Mouse (Mus musculus) myocyte (in vitro differentiated cells): Measurements from ENCODE around the gene 0610030E20Rik.

ENCODE experiments used
- CEBPB ChIP-seq: IDR thresholded peaks from 2 replicates; pipeline ENCODE4 v1.6.1; 2011; ENCODE audit warnings: mild to moderate bottlenecking, moderate library complexity; ENCODE audit not compliant: poor library complexity, insufficient read depth, severe bottlenecking
- E2F4 ChIP-seq: IDR thresholded peaks from one replicate; pipeline ENCODE4 v1.6.1; 2011; ENCODE audit warnings: mild to moderate bottlenecking, control low read depth, moderate library complexity; ENCODE audit not compliant: insufficient read depth
- MAX ChIP-seq: IDR thresholded peaks from one replicate; pipeline ENCODE4 v1.6.1; 2011; ENCODE audit warnings: low read depth, mild to moderate bottlenecking, control low read depth
- MYOD1 ChIP-seq, 3 experiments: IDR thresholded peaks; one replicate each; pipeline ENCODE4 v1.6.1; 2011; ENCODE audit warnings: control low read depth in 2 of 3, low read depth in 2 of 3, mild to moderate bottlenecking in 2 of 3, moderate library complexity in 1 of 3; ENCODE audit not compliant: insufficient read length in 2 of 3, control insufficient read depth in 1 of 3
- MYOG ChIP-seq, 3 experiments: IDR thresholded peaks; one replicate each; pipeline ENCODE4 v1.6.1; 2011; ENCODE audit warnings: control low read depth in 2 of 3, low read depth in 2 of 3, mild to moderate bottlenecking in 2 of 3; ENCODE audit not compliant: insufficient read length in 2 of 3, control insufficient read depth in 1 of 3, insufficient read depth in 1 of 3
- POLR2A ChIP-seq: IDR thresholded peaks from one replicate; pipeline ENCODE4 v1.6.1; 2011; ENCODE audit warnings: low read depth, mild to moderate bottlenecking, control low read depth, moderate library complexity; ENCODE audit not compliant: insufficient read length
- POLR2AphosphoS2 ChIP-seq: IDR thresholded peaks from one replicate; pipeline ENCODE4 v1.6.1; 2011; ENCODE audit warnings: low read depth, control low read depth; ENCODE audit not compliant: insufficient read length
- REST ChIP-seq: IDR thresholded peaks from one replicate; pipeline ENCODE4 v1.6.1; 2011; ENCODE audit warnings: mild to moderate bottlenecking, control low read depth, moderate library complexity; ENCODE audit not compliant: insufficient read depth, insufficient read length
- SRF ChIP-seq: IDR thresholded peaks from one replicate; pipeline ENCODE4 v1.6.1; 2011; ENCODE audit warnings: low read depth; ENCODE audit not compliant: control insufficient read depth, insufficient read length
- TCF12 ChIP-seq: IDR thresholded peaks from one replicate; pipeline ENCODE4 v1.6.1; 2011; ENCODE audit warnings: mild to moderate bottlenecking, control low read depth; ENCODE audit not compliant: poor library complexity, insufficient read depth, severe bottlenecking
- TCF3 ChIP-seq: IDR thresholded peaks from one replicate; pipeline ENCODE4 v1.6.1; 2011; ENCODE audit warnings: low read depth, control low read depth; ENCODE audit not compliant: insufficient read length
- USF1 ChIP-seq: IDR thresholded peaks from one replicate; pipeline ENCODE4 v1.6.1; 2011; ENCODE audit warnings: low read depth, mild to moderate bottlenecking, control low read depth, moderate library complexity

GRCm38 (mm10) chr6:72345633-72346032 is 1.5 kb upstream of the 0610030E20Rik start:
- TF ChIP-seq REST (no peak), USF1 (no peak), MAX (no peak), POLR2A (no peak), MYOG (IDR thresholded peaks at IDR 0.05; ENCODE audit: control insufficient read depth in 1 of 3, insufficient read depth in 1 of 3, insufficient read length in 2 of 3, low read depth in 2 of 3) (no peak), MYOD1 (IDR thresholded peaks at IDR 0.05; ENCODE audit: control insufficient read depth in 1 of 3, insufficient read length in 2 of 3, low read depth in 2 of 3) (no peak), CEBPB (no peak), POLR2AphosphoS2 (no peak), TCF12 (no peak), SRF (no peak), TCF3 (no peak), E2F4 (no peak)
